Mouse (Mus musculus) C2C12 (cell line): ENCODE measurements around the gene Gk5.

Experiments
- CTCF ChIP-seq: IDR thresholded peaks from one replicate; pipeline ENCODE4 v1.5.1; 2011; ENCODE audit not compliant: control insufficient read depth, insufficient read depth, insufficient read length
- FOSL1 ChIP-seq: IDR thresholded peaks from one replicate; pipeline ENCODE4 v1.8.0; 2011; ENCODE audit warnings: mild to moderate bottlenecking, low read length; ENCODE audit not compliant: poor library complexity, insufficient read depth, severe bottlenecking
- MAX ChIP-seq: IDR thresholded peaks from one replicate; pipeline ENCODE4 v1.6.1; 2011; ENCODE audit warnings: mild to moderate bottlenecking, control low read depth
- MYOG ChIP-seq: IDR thresholded peaks from one replicate; pipeline ENCODE4 v1.6.1; 2011; ENCODE audit not compliant: control insufficient read depth, insufficient read length; ENCODE audit errors: extremely low read depth
- USF1 ChIP-seq: IDR thresholded peaks from one replicate; pipeline ENCODE4 v1.6.1; 2011; ENCODE audit warnings: low read depth, mild to moderate bottlenecking, control low read depth, moderate library complexity

DNA sequence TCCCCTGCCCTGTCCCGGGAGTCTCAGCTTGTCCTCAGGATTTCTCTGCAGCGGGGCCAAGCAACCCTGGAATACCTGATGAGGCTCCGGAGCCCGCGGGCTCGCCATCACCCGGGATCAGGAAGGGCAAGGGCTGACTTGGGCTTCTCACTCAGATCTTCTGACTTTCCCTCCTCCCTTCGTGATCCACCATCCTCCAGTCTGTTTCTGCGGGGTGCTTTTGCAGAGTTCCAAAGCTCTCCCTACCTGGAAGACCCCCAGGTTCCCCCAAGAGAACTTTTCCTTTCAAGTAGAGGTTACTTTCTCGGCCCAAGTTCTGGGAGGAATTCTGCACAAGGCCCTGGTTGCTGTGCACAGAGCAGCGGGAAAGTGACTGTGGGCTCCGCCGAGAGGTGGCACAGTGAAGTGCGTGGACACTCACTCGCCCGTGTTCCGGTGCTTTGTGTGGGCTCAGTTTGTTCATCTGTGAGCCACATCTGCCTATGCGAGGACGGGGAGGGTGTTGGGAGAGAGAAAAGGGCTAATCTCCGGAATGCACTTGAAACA is 77.5 kb downstream of the Gk5 start:
- TF ChIP-seq USF1: no peak
- TF ChIP-seq CTCF: no peak
- no peak for TF ChIP-seq MAX
- no peak for TF ChIP-seq MYOG
- no peak for TF ChIP-seq FOSL1
